Mouse (Mus musculus) embryonic fibroblast, embryonic 13.5 days (primary cell): ENCODE results near the gene Lins1.

ENCODE experiments used
- CTCF ChIP-seq: IDR thresholded peaks from 2 replicates; pipeline ENCODE4 v1.5.1; 2011; ENCODE audit warnings: mild to moderate bottlenecking, control low read depth, low read length, moderate library complexity, borderline replicate concordance; ENCODE audit not compliant: insufficient read depth
- POLR2A ChIP-seq: IDR thresholded peaks from 2 replicates; pipeline ENCODE4 v1.6.1; 2011; ENCODE audit warnings: low read depth, mild to moderate bottlenecking, control low read depth, low read length, moderate library complexity

DNA sequence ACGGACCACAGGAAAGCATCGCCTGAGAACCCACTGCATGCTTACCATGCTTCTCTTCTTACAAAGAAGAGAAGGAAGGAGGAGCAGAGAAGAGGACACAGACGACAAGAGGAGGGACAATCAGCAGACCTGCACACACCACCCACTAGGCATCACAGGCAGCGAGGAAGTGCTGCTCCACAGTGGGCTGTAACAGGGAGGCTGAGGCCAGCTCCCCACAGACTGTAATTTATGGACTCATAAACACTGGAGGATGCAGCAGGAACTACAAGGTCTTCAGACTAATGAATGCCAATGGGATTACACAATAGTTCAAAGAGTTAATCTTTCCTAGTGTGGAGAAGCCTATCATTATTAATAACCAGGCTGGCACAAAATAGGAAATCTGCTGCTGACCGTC, 38.8 kb upstream of the Lins1 start:
- no peak for TF ChIP-seq POLR2A
- no peak for TF ChIP-seq CTCF
